Mouse (Mus musculus): ENCODE data around the gene Rtel1. TPM values are rescaled to one million over a fixed set of nuclear protein-coding genes. Genes with fewer than 3 reads are reported as not detected.

Gene Rtel1
- polyA plus RNA-seq, 1 experiment from 2014 or later, result 10.0 TPM

GRCm38 (mm10) chr2:181401497-181401896 is 82.0 kb downstream of the Rtel1 start:
- H3K27me3 ChIP-seq (replicated peaks; ENCODE audit: control insufficient read depth, insufficient read depth, low read length), result no peaks in the 10 kb centered on the region

GRCm38 (mm10) chr2:181403722-181404121 is 84.2 kb downstream of the Rtel1 start:
- Histone ChIP-seq H3K27ac (ENCODE audit: low read depth, low read length) (no peak overlapping the region), H3K9me3 (ENCODE audit: control insufficient read depth) (no peaks in the 10 kb centered on the region), H3K4me1 (replicated peaks; ENCODE audit: control insufficient read depth, insufficient read depth, low read length) (no peaks in the 10 kb centered on the region), H3K4me3 (ENCODE audit: low read depth, low read length) (no peak overlapping the region), H3K36me3 (ENCODE audit: control insufficient read depth, insufficient read depth) (no peaks in the 10 kb centered on the region), H3K27me3 (replicated peaks; ENCODE audit: control insufficient read depth, insufficient read depth, low read length) (no peaks in the 10 kb centered on the region), H3K9ac (ENCODE audit: low read depth, low read length) (no peak overlapping the region), H3K4me2 (replicated peaks; ENCODE audit: low read depth) (no peak overlapping the region)
- no peak for ATAC-seq
- no peak for TF ChIP-seq CTCF (IDR thresholded peaks at IDR 0.05; ENCODE audit: low read depth)
- 89% methylated on average over 3 of the region's 3 CpGs for WGBS

More at GRCm38 (mm10) chr2:181401497-181401896, 82.0 kb downstream of the Rtel1 start:
- Histone ChIP-seq H3K4me1 (replicated peaks; ENCODE audit: control insufficient read depth, insufficient read depth, low read length) (no peaks in the 10 kb centered on the region), H3K4me3 (ENCODE audit: low read depth, low read length) (no peak overlapping the region), H3K27ac (ENCODE audit: low read depth, low read length) (no peak overlapping the region), H3K4me2 (replicated peaks; ENCODE audit: low read depth) (no peak overlapping the region), H3K9me3 (ENCODE audit: control insufficient read depth) (no peaks in the 10 kb centered on the region), H3K36me3 (ENCODE audit: control insufficient read depth, insufficient read depth) (no peaks in the 10 kb centered on the region), H3K9ac (ENCODE audit: low read depth, low read length) (no peak overlapping the region)
- no peak for ATAC-seq
- TF ChIP-seq CTCF (IDR thresholded peaks at IDR 0.05; ENCODE audit: low read depth), result no peak
- WGBS, result 11% methylated on average over 1 of the region's 1 CpGs

Other genes starting within 250 kb of the Rtel1 start
- 0.51 and 0.72 TPM in 2 replicates for gene Kcnq2, start 184.4 kb upstream of the Rtel1 start, polyA plus RNA-seq (2015; fragmentation: Nextera tagmentation; extraction: Ambion mirVana)
- 0.38 and 0.58 TPM in 2 replicates for gene Eef1a2, start 162.7 kb upstream of the Rtel1 start, polyA plus RNA-seq (2015; fragmentation: Nextera tagmentation; extraction: Ambion mirVana)
- gene Ppdpf, start 132.5 kb upstream of the Rtel1 start, polyA plus RNA-seq (2015; fragmentation: Nextera tagmentation; extraction: Ambion mirVana), result 197 TPM in 2 replicates
- gene Ptk6, start 117.0 kb upstream of the Rtel1 start, polyA plus RNA-seq (2015; fragmentation: Nextera tagmentation; extraction: Ambion mirVana), result 1.9 and 2.4 TPM in 2 replicates
- 0.17 and 0.20 TPM in 2 replicates for gene Srms, start 106.6 kb upstream of the Rtel1 start, polyA plus RNA-seq (2015; fragmentation: Nextera tagmentation; extraction: Ambion mirVana)
- gene Fndc11, start 99.7 kb upstream of the Rtel1 start, polyA plus RNA-seq (2015; fragmentation: Nextera tagmentation; extraction: Ambion mirVana), result 0.13 TPM in 1 of 2 replicates, not detected in the other
- gene Helz2, start 77.7 kb upstream of the Rtel1 start, polyA plus RNA-seq (2015; fragmentation: Nextera tagmentation; extraction: Ambion mirVana), result 5.7 and 6.9 TPM in 2 replicates
- gene Gmeb2, start 31.7 kb upstream of the Rtel1 start, polyA plus RNA-seq (2015; fragmentation: Nextera tagmentation; extraction: Ambion mirVana), result 5.4 and 5.8 TPM in 2 replicates
- 28.9 and 32.3 TPM in 2 replicates for gene Stmn3, start 5.2 kb upstream of the Rtel1 start, polyA plus RNA-seq (2015; fragmentation: Nextera tagmentation; extraction: Ambion mirVana)
- 23.8 and 25.7 TPM in 2 replicates for gene Zgpat, start 45.2 kb downstream of the Rtel1 start, polyA plus RNA-seq (2015; fragmentation: Nextera tagmentation; extraction: Ambion mirVana)
- gene Arfrp1, start 45.7 kb downstream of the Rtel1 start, polyA plus RNA-seq (2015; fragmentation: Nextera tagmentation; extraction: Ambion mirVana), result 32.1 TPM in 2 replicates
- 6.7 and 8.6 TPM in 2 replicates for gene Lime1, start 60.3 kb downstream of the Rtel1 start, polyA plus RNA-seq (2015; fragmentation: Nextera tagmentation; extraction: Ambion mirVana)
- 2.1 and 2.3 TPM in 2 replicates for gene Zbtb46, start 139.7 kb downstream of the Rtel1 start, polyA plus RNA-seq (2015; fragmentation: Nextera tagmentation; extraction: Ambion mirVana)
- gene Abhd16b, start 173.5 kb downstream of the Rtel1 start, polyA plus RNA-seq (2015; fragmentation: Nextera tagmentation; extraction: Ambion mirVana), result 0.07 TPM in 1 of 2 replicates, not detected in the other
- gene Tpd52l2, start 177.4 kb downstream of the Rtel1 start, polyA plus RNA-seq (2015; fragmentation: Nextera tagmentation; extraction: Ambion mirVana), result 83.7 and 88.2 TPM in 2 replicates
- gene Dnajc5, start 200.7 kb downstream of the Rtel1 start, polyA plus RNA-seq (2015; fragmentation: Nextera tagmentation; extraction: Ambion mirVana), result 60.4 and 62.9 TPM in 2 replicates

Measured in intestine, postnatal 0 days (tissue).